In genomic region chr11:109364881-109365280, GRCm38 (mm10) we compare ENCODE assay signal across 8 mouse cellular contexts. TPM values are rescaled to one million over a fixed set of nuclear protein-coding genes. Genes with fewer than 3 reads are reported as not detected.
DNase-seq lines count a peak whose midpoint lies in the region; ATAC-seq and TF ChIP-seq lines count a peak whose summit lies in the region.
"Had no signal": no experiment of that assay in that cellular context is flagged by ENCODE, and none has a peak within 500 bp of the region (broad histone marks: within the 10 kb centered on the region; RNA-seq: fewer than 3 reads in every experiment).

No protein-coding gene starts in this region.

- H3K4me2 ChIP-seq in embryonic facial prominence, embryonic 13.5 days = peak overlapping the region; percentile 77
- H3K4me2 ChIP-seq in intestine, embryonic 14.5 days (ENCODE audit: low read length) = peak overlapping the region; percentile 60
- peak overlapping the region; percentile 79 for H3K4me2 ChIP-seq in neural tube, embryonic 13.5 days

- no peak for TF ChIP-seq CTCF in left cerebral cortex, adult 2 months (IDR thresholded peaks at IDR 0.05)

- H3K36me3 ChIP-seq in embryonic facial prominence, embryonic 13.5 days = peaks cover 26% of the 10 kb centered on the region
- peaks cover 28% of the 10 kb centered on the region for H3K36me3 ChIP-seq in intestine, embryonic 14.5 days (ENCODE audit: control insufficient read depth, insufficient read depth, low read length)
- H3K36me3 ChIP-seq in neural tube, embryonic 13.5 days = peaks cover 30% of the 10 kb centered on the region

- no peaks in the 10 kb centered on the region; the same call in 1 of the 2 replicates for H3K27me3 ChIP-seq in embryonic facial prominence, embryonic 13.5 days
- no peaks in the 10 kb centered on the region for H3K27me3 ChIP-seq in intestine, embryonic 14.5 days (replicated peaks; ENCODE audit: control insufficient read depth, insufficient read depth, low read length)
- peaks cover 14% of the 10 kb centered on the region for H3K27me3 ChIP-seq in neural tube, embryonic 13.5 days

- no peak for ATAC-seq in embryonic facial prominence, embryonic 13.5 days (ENCODE audit: insufficient number of reproducible peaks, insufficient read depth, low FRiP score, low TSS enrichment, low read depth)
- no peak for ATAC-seq in intestine, embryonic 14.5 days (replicated peaks; ENCODE audit: low FRiP score, low TSS enrichment, low read depth)
- no peak for ATAC-seq in neural tube, embryonic 13.5 days (ENCODE audit: low read depth)

- intact Hi-C loops in left cerebral cortex, adult 2 months (cut with DNase I) = loop anchor here (5.0 kb wide), 1 partner anchor 443 kb away; the partner anchor contains the start of gene Axin2

- H3K4me3 ChIP-seq in left cerebral cortex, adult 2 months = peak overlapping the region; percentile 81
- H3K4me3 ChIP-seq in embryonic facial prominence, embryonic 13.5 days = peak overlapping the region; percentile 77
- H3K4me3 ChIP-seq in intestine, embryonic 14.5 days (ENCODE audit: low read depth, low read length) = no peak overlapping the region
- H3K4me3 ChIP-seq in neural tube, embryonic 13.5 days = peak overlapping the region; percentile 78

- DNase-seq in left cerebral cortex, adult 2 months (ENCODE audit: extremely low spot score in 1 of 2, low spot score in 2 of 2) = no peak
- no peak for DNase-seq in left cerebral cortex, adult 9 months (ENCODE audit: low spot score in 2 of 2)
- DNase-seq in intestine, embryonic 14.5 days (ENCODE audit: low spot score) = no peak
- DNase-seq in frontal cortex, postnatal 10 days (ENCODE audit: low spot score in 2 of 2) = no peak
- no peak for DNase-seq in layer of hippocampus, postnatal 10 days (ENCODE audit: low spot score in 2 of 2)

- H3K27ac ChIP-seq in left cerebral cortex, adult 2 months = peak overlapping the region; percentile 47; the same call in 1 of the 2 replicates
- no peak overlapping the region for H3K27ac ChIP-seq in embryonic facial prominence, embryonic 13.5 days
- no peak overlapping the region for H3K27ac ChIP-seq in intestine, embryonic 14.5 days (ENCODE audit: low read depth)
- no peak overlapping the region for H3K27ac ChIP-seq in neural tube, embryonic 13.5 days (replicated peaks)

- peak overlapping the region; percentile 61 for H3K9ac ChIP-seq in embryonic facial prominence, embryonic 13.5 days
- no peak overlapping the region for H3K9ac ChIP-seq in intestine, embryonic 14.5 days (ENCODE audit: low read length)
- H3K9ac ChIP-seq in neural tube, embryonic 13.5 days = peak overlapping the region; percentile 52

- WGBS in embryonic facial prominence, embryonic 13.5 days = 82% methylated on average over 10 of the region's 10 CpGs
- 76% methylated on average over 10 of the region's 10 CpGs for WGBS in intestine, embryonic 14.5 days
- 84% methylated on average over 10 of the region's 10 CpGs for WGBS in neural tube, embryonic 13.5 days

- peaks cover 52% of the 10 kb centered on the region for H3K4me1 ChIP-seq in embryonic facial prominence, embryonic 13.5 days
- peaks cover 52% of the 10 kb centered on the region for H3K4me1 ChIP-seq in intestine, embryonic 14.5 days (replicated peaks; ENCODE audit: control insufficient read depth, insufficient read depth, low read length)
- peaks cover 83% of the 10 kb centered on the region for H3K4me1 ChIP-seq in neural tube, embryonic 13.5 days (replicated peaks)

- H3K9me3 ChIP-seq in embryonic facial prominence, embryonic 13.5 days = no peaks in the 10 kb centered on the region
- H3K9me3 ChIP-seq in intestine, embryonic 14.5 days (ENCODE audit: control insufficient read depth, low read length) = no peaks in the 10 kb centered on the region
- no peaks in the 10 kb centered on the region for H3K9me3 ChIP-seq in neural tube, embryonic 13.5 days

RNA-seq across cellular contexts. Expression of gene Gna13, which starts 2.2 kb away (rescaled TPM):
- 10 to 100 TPM; 45.0 to 47.7 TPM for total RNA-seq in left cerebral cortex, adult 2 months (2021)
- 21.4 and 22.1 TPM in 2 replicates for polyA plus RNA-seq in embryonic facial prominence, embryonic 13.5 days (2015; fragmentation: Nextera tagmentation; extraction: Ambion mirVana)
- 36.9 and 38.0 TPM in 2 replicates for polyA plus RNA-seq in intestine, embryonic 14.5 days (2014; fragmentation: Nextera tagmentation; extraction: Ambion mirVana)
- polyA plus RNA-seq in neural tube, embryonic 13.5 days (2015; fragmentation: Nextera tagmentation; extraction: Ambion mirVana) = 16.6 and 16.8 TPM in 2 replicates
- total RNA-seq in layer of hippocampus, postnatal 10 days (2021) = 10 to 100 TPM; 58.9 to 61.5 TPM

RNA-seq across cellular contexts. Expression of gene 9930022D16Rik, which starts 48.8 kb away (rescaled TPM):
- total RNA-seq in left cerebral cortex, adult 2 months (2021) = not detected
- polyA plus RNA-seq in embryonic facial prominence, embryonic 13.5 days (2015; fragmentation: Nextera tagmentation; extraction: Ambion mirVana) = not detected in 2 replicates
- polyA plus RNA-seq in intestine, embryonic 14.5 days (2014; fragmentation: Nextera tagmentation; extraction: Ambion mirVana) = not detected in 2 replicates
- not detected in 2 replicates for polyA plus RNA-seq in neural tube, embryonic 13.5 days (2015; fragmentation: Nextera tagmentation; extraction: Ambion mirVana)
- not detected for total RNA-seq in layer of hippocampus, postnatal 10 days (2021)
- total RNA-seq: left cerebral cortex, adult 8-10 months had no signal
